Comparison of ENCODE assay signal across 15 mouse cellular contexts in the genomic region with DNA sequence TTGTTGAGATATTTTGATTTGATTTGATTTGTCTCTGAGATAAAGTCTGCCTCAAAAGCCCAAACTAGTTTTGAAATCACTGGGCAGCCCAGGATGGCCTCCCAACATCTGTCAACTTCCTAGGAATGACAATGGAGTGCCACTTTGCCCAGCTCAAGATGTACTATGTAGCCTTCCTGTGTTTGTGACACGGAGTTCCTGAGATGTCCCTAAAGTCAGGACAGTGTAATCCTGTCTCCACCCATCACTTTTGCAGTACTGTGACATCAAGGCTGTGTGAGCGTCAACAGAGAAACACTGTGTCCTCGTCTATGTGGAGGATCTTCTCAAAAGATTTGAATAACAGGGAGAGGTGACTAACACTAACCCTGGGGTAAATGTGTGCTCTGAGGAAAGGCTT.
"Had no signal": no experiment of that assay in that cellular context is flagged by ENCODE, and none has a peak within 500 bp of the region (broad histone marks: within the 10 kb centered on the region; RNA-seq: fewer than 3 reads in every experiment).

No protein-coding gene starts in this region.

- H3K27ac ChIP-seq: left cerebral cortex, adult 2 months; liver, embryonic 13.5 days; lung, embryonic 15.5 days; midbrain, embryonic 10.5 days; midbrain, embryonic 13.5 days; neural tube, embryonic 13.5 days; stomach, postnatal 0 days had no signal

- ATAC-seq: midbrain, embryonic 13.5 days; midbrain, embryonic 16.5 days had no signal

- H3K9ac ChIP-seq: liver, embryonic 13.5 days; lung, embryonic 15.5 days; midbrain, embryonic 13.5 days; neural tube, embryonic 13.5 days had no signal

- H3K36me3 ChIP-seq: liver, embryonic 13.5 days; midbrain, embryonic 10.5 days; midbrain, embryonic 13.5 days had no signal

- H3K27me3 ChIP-seq: liver, embryonic 13.5 days; lung, embryonic 15.5 days; megakaryocyte, embryonic 14.5 days; midbrain, embryonic 13.5 days; neural tube, embryonic 13.5 days had no signal

- DNase-seq: kidney, adult 18-20 months; layer of hippocampus, postnatal 36 days; liver, embryonic 13.5 days; thymus, adult 2 months; thymus, postnatal 14 days; thymus, postnatal 4 days had no signal

- H3K9me3 ChIP-seq: liver, embryonic 13.5 days; lung, embryonic 15.5 days; megakaryocyte, embryonic 14.5 days; midbrain, embryonic 10.5 days; midbrain, embryonic 13.5 days; neural tube, embryonic 13.5 days had no signal

- H3K4me3 ChIP-seq: left cerebral cortex, adult 2 months; liver, embryonic 13.5 days; lung, embryonic 15.5 days; megakaryocyte, embryonic 14.5 days; midbrain, embryonic 10.5 days; midbrain, embryonic 13.5 days; myocyte; neural tube, embryonic 13.5 days had no signal

- H3K4me2 ChIP-seq: liver, embryonic 13.5 days; lung, embryonic 15.5 days; midbrain, embryonic 13.5 days; neural tube, embryonic 13.5 days had no signal

- H3K4me1 ChIP-seq: liver, embryonic 13.5 days; lung, embryonic 15.5 days; midbrain, embryonic 13.5 days; neural tube, embryonic 13.5 days had no signal
